Mouse (Mus musculus) ES-CJ7 (cell line): ENCODE measurements at regions not wholly inside any gene's neighbourhood (a gene's known extent, or its start where the extent isn't known, plus 50 kb on each side); places are given as distances from the start of the nearest gene placed in this dataset.

Experiments used
- DNase-seq: peaks from one replicate; pipeline ENCODE4 v3.0.0; 2011; ENCODE audit warnings: low read depth, low spot score

DNA sequence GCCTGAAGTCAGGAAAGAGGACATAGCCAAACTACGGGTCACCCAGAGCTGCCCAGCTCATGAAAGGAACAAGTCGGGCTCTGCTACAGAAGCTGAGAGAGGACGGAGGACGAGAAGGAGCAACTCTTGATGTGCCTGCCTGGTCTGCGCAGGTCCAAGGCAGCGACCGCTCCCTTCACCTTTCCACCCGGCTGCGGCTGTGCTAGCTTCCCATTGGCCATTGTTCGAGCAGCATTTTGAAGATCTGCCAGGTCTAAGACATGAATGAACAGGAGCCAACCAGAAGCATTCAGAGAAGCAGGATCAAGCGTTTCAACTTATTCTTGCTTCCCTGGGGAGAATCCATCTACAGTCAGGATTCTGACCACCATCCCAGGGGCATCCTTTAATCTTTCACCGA lies 113.3 kb upstream of the Wnt4 start:
- DNase-seq: no peak

DNA sequence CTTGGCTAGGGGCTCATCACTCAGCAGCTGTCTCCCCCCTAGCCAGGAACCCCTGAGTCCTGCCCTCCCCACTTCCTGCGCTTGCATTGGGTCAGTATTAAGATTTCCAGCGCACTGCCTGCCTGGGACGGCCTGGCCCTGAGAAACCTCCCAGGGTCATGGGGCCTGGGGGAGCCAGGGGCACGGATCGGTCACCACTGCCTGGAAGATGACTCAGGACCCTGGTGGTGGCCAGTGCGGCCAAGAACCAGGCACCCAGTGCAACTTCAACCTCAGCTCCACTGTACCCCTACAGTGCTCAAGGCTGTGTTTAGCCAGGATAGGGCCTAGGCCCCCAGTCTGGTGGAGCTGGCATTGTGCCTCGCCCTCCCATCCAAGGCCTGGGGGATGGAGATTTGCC lies 111.9 kb upstream of the Zbtb40 start:
- DNase-seq: no peak

DNA sequence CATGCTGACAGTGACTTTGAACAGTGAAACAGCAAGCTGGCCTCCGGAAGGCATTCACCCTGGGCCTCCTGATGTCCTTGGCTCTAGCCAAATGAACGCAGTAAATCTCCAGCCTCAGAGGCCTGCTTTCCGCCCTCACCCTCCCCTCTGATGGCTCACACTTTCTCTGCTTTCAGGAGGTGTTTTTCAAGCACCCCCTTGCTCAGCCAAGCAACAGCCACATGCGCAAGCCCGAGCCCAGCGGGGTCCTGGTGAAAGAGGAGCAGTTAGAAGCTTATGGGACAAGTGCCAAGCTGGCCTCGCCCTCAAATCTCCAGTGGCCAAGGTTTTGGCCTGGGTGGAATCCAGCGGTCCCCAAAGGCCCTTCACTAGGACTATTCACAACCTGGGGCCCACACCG lies 109.6 kb upstream of the Zbtb40 start:
- DNase-seq: no peak

DNA sequence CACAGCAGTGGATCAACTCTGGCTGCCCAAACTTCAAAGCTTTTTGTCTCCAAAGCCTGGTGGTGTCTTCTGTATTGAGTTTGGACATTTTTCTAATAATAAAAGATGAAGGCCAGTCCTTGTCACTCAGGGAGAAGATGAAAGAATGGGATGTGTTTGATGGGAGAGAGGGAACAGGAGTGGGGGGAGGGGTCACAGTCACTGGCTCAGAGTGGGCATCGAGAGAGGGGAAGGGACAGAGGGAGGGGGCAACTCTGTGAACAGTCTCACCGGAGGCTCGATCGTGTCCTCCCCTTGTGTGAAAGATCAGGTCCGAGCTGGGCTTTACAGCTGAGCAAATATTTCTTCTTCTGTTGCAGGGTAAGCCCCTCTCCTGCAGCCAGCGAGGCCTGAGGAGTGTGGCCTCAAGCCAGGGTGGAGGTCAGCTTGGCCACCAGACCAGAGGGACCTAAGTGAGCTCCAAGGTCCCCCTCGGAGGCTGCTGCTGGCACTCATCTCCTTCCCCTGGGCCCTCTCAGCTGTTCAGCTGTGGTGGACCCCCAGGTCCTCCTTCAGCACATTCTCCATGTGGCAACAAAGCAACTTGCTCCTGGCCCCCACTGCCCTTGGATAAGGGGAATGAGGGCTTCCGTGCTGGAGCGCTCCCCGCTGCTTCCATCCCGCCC lies 108.0 kb upstream of the Zbtb40 start:
- DNase-seq: no peak

DNA sequence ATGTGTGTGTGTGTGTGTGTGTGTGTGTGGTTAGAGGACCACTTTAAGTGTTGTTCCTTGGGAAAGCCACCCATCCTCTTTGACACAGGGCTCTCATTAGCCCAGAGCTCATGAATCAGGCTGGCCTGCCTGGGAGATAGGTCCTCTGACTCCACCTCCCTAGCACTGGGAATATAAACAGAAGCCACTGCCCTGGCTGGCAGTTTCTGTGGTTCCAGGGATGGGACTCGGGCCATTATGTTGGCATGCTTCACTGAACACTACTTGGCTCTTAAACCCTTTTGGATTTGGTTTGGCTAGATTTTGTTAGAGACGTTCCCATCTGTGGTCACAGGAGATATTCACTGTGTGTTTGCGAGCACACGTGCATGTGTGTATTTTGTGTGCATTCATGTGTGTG lies 100.2 kb upstream of the Zbtb40 start:
- DNase-seq: no peak

DNA sequence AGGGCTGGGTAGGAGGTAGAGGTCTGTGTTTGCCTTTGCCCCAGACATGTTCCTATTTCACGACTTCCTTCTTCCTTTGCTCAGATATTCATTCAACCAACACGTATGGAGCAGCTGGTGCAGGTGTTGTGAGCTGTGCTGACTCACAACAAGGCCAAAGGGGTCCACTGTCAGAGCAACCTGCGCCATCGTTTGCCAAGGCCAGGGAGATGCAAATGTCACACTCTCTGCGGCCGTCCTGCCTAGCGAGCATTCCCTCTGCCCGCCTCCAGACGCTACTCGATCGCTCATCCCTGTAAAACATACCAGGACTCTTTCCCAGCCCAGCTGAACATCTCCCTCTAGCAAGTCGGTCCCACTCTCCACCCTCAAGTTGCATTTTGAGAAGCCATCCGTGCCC lies 99.2 kb upstream of the Zbtb40 start:
- DNase-seq: no peak

DNA sequence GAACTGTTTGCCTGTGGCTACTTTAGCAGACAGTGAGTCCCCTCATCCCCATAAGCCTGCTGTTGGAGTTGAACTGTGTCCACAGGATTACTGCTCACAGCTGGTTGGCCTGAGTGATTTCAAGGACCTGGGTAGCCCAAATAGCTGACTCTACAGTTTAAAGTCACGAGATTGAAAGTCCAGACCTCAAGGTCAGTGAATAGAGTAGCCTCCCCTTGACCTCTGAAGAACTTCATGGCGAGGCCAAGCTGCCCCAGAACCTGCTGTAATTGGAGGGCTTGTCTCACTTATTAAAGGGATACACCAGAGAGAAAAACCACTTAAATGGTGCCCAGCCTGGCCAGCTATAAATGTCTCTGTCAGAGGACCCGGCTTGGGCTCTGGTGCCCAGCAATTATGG lies 97.7 kb upstream of the Zbtb40 start:
- no peak for DNase-seq

DNA sequence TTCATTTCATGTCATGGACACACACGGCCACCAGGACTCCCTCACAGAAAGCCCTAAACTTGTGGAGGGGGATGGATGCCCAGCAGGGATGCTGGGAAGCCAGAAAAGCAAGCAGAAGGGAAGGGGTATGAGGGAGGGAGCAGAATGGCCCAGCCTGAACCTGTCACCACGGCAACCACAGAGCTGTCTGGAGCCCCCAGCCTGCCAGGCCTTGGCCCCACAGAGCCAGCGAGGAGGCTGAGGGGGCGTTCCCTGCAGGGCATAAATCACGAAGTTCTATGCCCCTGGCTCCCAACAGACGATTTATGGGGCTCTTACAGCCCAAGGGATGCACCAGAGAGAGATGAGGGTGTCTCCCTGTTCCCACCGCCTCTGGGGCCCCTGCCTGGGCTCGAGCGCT lies 93.7 kb upstream of the Zbtb40 start:
- no peak for DNase-seq

DNA sequence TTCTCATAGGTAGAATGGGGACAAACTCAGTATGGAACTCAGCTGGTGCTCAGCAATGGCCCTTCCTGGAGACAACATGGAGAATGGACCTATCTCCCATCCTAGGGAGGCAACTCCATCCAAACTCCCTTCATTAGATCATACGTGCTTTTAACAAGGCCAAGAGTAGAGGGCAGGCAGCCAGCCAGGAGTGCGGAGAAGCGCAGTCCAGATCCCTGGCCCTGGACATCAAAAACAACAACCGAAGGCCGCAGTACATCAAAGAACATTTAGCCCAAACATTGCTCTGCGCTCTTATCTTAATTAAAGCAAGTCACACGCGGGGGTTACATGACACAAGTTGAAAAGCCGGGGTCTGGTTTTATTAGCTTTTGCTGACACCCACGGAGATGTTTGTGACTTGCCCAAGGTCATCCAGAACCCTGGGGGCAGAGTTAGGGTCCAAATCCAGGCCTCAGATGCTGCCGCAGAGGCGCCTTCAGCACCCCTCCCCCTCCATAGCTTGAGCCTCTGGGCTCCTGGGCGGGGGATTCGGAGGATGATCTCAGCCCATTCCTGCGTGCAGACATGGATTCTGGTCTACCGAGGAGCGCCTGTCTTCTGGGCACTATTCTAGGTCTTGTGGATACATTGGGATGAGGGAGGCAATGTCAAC lies 90.6 kb upstream of the Zbtb40 start:
- DNase-seq: no peak

DNA sequence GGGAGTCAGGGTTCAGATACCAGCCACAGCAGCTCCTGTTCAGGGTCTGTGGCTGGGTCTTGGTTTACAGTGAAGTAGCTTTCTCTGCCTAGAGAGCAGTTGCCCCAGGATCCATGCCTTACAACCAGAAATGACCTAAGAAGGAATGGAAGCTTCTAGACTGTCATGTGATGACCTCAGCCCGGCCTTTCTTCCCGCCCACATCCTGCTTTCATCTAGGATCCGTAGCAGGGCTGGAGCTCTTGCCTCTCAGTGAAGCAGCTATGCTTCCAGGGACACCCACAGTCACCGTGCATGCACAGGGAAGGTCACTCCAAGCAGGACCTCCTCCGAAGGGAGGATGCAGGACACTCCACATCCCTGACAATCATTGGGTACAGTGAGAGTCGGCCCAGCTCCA lies 89.5 kb upstream of the Zbtb40 start:
- no peak for DNase-seq

DNA sequence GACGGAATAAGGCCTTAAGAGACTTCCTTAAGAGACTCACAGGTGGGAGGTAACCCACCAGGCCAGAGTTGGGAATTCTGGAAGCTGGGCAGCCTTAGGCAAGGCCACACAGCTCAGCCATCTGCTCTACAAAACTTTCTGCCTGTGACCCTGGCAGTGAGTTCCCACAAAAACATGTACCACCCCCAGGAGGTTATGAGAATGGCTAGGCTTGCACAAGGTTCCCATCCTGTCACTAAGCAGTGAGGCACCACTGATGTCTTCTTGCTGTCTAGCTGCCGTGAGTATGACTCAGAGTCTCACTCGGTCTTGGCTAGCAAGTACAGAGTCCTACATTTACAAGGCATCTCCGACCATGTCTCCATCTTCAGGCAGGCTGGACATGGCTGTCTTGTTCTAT lies 87.7 kb upstream of the Zbtb40 start:
- DNase-seq: no peak

DNA sequence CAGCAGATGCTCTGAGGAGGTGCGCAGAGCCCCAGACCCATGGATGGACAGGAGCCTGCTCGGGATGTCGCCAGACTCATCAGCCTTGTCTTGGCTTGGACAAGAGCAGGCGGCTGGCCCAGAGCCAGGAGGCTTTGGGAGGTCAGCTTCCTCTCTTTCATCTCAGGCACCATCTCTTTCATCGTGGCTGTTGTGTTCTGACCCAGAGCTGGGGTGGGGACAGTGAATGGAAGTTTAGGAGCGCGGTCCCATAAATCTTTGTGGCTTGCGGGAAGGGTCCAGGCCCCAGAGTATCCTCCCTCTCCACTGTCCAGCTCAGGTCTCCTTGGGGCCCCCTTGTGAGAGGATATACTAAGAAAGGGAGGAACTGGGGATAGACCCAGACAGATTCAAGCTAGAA lies 87.2 kb upstream of the Zbtb40 start:
- no peak for DNase-seq

DNA sequence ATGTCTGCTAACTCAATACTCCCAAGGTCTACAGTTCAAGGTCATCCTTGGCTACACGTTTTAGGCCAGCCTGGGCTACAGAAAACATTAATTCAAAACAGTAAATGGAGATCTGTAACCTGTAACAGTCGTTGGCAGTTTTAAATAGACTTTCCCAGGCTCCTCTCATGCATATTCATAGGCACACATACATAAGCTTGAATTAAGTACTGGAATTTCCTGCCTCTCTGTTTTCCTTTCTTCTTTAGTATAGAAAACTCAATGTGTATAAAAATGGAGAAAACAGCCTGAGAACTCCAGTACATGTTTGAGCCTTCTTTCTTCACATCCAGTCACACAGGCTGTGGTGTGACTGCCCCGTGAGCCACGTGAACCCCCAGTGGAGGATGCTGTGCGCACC lies 86.0 kb upstream of the Zbtb40 start:
- DNase-seq: no peak

DNA sequence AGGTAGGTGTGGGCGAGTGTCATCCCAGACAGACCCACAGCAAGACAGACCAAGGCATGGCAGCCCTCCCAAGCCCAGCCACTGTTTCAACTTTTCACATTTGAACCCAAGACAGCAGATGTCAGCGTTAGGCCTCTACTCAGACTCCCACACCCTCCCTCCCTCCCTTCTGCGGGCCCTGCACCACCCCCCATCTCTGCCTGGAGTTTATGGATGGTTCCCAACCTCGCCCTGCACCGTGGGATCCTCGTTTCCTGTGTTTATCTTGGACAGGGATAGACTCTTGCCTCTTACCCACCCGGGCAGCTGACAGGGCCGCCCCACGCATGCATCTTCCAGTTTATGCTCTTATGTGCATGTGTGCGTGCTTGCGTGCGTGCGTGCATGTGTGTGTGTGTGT lies 85.2 kb upstream of the Zbtb40 start:
- DNase-seq: no peak

DNA sequence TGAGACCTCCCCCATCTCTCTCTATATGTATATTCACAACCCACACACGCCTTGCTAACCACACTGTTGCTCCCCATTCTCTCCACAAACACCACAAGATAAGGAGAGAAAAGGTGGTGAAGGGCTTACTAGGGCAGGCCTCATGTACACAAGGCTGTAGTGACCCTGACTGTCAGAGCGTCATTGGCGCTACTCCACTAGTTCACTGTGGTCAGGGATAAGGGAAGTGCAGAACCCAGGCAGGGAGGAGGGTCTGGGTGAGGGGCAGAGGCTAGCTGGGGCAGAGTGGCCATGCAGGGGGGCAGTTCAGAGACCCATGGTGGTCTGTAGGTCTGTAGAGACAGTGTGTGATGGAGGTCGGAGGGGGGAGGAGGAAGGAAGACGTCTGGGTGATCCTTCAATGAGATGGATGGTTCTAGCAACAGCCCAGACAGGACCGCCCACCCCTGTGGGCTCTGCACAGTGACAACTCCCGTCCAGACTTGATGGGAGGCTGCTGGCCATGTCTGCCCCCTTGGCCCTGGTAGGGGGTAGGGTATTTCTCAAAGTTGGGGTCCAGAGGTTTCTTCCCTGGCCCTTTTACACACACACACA lies 82.1 kb upstream of the Zbtb40 start:
- no peak for DNase-seq

DNA sequence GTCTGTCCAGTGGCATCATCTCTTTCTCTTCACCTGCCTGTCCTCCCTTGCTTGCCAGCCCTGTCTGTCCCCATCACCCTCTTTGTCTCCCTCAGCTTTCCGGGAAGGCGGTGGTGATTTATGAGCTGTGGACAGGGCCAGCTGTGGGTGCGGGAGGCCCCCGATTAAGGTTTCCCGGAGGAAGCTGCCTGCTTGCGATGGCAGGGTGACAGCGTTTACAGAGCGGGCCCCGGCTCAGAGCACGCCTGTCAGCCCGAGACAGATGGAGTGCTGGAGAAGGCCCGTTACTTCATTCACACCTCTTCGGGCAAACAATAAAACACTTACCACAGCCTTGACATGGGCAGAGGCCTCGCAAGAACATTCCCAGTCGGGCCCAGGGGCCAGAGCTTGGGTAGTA lies 79.6 kb upstream of the Zbtb40 start:
- DNase-seq: no peak

DNA sequence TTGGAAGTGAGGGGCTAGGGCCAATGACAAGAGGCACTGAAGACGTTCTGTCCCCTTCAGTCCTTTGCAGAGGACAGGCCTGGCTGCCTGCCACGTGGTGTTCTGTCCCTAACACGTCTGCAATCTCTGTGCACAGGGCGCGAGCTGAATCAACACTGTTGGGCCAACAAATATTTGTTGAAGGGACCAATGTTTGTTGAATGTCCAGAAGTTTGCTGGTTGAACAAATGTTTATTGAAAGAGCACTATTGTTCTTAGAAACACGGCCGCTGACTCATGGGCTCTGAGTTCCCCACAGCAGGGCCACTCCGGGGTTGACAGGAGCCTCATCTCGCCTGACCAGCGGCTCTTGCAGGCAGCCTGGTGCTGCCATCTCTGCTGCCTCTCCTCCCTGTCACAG lies 73.1 kb upstream of the Zbtb40 start:
- DNase-seq: no peak

DNA sequence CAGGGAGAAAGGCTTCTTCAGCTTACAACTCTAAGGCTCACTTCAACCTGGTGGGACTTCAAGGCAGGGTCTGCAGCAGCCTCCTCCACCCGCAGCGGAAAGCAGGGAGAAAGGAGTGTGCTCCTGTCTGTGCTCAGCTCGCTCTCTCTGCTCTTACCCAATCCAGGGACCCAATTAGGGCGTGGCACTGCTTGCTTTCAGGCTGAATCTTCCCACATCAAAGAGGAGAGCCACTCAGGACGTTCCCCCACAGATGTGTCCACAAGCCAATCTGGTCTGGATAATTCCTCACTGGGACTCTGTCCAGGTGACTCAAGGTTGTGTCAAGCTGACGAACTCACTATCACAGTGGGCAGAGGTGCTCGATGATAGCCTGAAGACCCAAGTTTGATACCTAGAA lies 72.0 kb upstream of the Zbtb40 start:
- no peak for DNase-seq

DNA sequence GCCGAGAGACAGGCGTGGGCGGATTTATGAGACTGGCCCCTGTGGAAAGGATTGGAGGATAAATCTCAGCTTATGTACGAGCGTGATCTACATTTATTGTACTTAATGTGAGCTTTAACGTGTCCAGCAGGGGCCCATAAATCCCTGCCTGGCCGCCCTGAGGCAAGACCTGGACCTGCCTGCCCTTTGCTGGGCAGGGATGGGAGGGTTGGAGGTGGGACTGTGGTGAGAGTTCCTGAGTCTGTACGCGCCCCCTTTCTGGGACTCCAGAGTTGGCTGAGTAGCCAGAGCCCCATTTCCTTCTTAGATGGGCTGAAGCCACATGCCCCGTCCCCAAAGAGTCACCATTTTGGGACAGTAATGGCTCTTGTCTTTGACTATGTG lies 69.7 kb upstream of the Zbtb40 start:
- DNase-seq: no peak

DNA sequence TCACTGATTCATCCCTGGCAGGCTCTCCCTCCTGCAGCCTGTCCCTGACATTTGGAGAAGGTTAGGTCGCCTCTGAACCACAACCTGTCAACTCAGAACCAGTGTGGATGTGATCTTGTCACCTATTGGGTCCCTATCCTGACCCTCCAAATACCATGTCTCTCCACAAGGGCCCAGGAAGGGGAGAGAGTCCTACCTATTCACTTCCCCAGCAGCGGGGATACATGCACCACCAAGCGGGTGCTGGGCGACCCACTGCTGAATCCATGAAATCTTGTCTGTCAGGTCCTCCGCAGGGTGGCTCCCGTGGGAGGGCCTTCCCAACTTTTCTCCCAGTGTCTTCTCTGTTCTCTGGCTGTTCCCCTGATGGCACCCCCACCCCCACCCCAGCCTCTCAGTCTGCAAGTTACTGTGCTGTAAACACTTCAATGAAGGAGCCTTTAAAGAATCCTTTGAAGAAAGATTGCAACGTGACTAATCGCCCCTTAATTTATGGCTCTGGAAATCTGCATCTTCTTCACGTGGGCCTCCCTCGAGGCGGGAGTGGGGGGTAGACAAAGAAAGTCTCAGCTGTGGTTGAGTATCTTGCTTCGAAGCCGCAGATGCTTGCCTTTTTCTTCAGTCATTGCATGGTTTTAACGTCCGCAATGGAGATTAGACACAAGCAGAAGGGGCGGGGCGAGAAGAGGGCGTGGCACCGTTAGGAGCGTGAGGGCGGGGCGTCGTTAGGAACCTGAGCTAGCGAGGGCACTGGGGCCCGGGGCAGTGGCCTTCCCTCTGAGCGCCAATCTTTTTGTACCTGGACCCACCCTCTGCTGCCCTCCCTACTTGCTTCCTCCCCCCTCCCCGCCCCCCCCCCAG lies 69.1 kb upstream of the Zbtb40 start:
- peak; percentile 46 for DNase-seq

DNA sequence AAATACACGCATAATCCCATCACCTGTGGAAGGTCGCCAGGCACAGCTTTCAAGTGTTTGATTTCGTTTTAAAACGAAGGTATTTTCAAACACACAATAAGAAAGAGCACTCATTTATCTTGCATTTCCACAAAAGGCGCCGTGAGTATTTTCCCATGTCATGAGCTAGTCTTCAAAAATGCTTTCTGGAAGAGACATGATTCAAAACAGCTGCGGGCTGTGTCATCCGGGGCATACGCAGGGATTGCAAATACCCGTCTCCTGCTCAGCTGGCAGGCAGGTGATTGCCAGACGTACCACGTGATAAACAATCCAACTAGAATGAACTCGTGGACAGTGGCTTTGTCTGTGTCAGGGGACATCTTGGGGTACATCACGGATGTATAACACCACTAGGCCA lies 66.5 kb upstream of the Zbtb40 start:
- DNase-seq: no peak

DNA sequence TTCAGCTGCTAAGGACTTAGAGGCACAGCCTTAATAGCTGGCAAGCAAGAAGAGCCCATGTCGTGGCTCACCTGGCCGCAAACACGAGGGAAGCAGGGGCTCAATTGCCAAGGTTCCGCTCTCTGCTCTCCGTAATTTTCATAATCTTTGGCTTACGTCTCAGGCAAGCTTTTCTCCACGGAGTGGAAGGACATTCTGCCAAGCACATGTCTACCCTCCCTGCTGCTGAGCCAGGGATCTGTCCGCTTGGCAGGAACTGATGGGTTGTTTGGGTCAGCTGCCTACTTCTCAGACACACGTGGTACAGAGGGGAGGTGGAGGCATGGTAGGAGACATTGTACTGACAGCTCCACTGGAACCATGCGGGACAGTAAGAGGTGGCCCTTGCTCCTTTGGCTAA lies 61.7 kb upstream of the Zbtb40 start:
- no peak for DNase-seq
